Mouse (Mus musculus) lung, embryonic 16.5 days (tissue): ENCODE results near the gene Vsig4. TPM values are rescaled to one million over a fixed set of nuclear protein-coding genes. Genes with fewer than 3 reads are reported as not detected.

ENCODE experiments used
- ATAC-seq: fragments of 200-750 bp; cut with Nextera tagmentation; 2 replicates; pipeline ENCODE4 v1.8.0; 2017; ENCODE audit warnings: low read depth, mild to moderate bottlenecking, moderate library complexity
- H3K27ac ChIP-seq: fragments of 300-500 bp; sonication (generic); 2 replicates; pipeline ENCODE4 v1.5.1; 2014; ENCODE audit warnings: mild to moderate bottlenecking, control low read depth, low read length
- H3K27me3 ChIP-seq: fragments of 300-500 bp; sonication (generic); 2 replicates; pipeline ENCODE4 v1.6.1; 2014; ENCODE audit warnings: low read depth, low read length, mixed read lengths; ENCODE audit not compliant: control insufficient read depth, insufficient read depth
- H3K36me3 ChIP-seq: fragments of 300-500 bp; sonication (generic); 2 replicates; pipeline ENCODE4 v1.6.1; 2014; ENCODE audit warnings: low read length; ENCODE audit not compliant: control insufficient read depth, insufficient read depth
- H3K4me1 ChIP-seq: fragments of 300-500 bp; sonication (generic); replicated peaks from 2 replicates; pipeline ENCODE4 v1.6.1; 2014; ENCODE audit warnings: low read length, mixed read lengths; ENCODE audit not compliant: control insufficient read depth, insufficient read depth
- H3K4me2 ChIP-seq: fragments of 300-500 bp; sonication (generic); 2 replicates; pipeline ENCODE4 v1.6.1; 2014; ENCODE audit warnings: low read depth, low read length, control low read depth
- H3K4me3 ChIP-seq: fragments of 300-500 bp; sonication (generic); 2 replicates; pipeline ENCODE4 v1.5.1; 2014; ENCODE audit warnings: mild to moderate bottlenecking, low read length, control low read depth
- H3K9ac ChIP-seq: fragments of 300-500 bp; sonication (generic); 2 replicates; pipeline ENCODE4 v1.6.1; 2014; ENCODE audit warnings: low read length, control low read depth
- H3K9me3 ChIP-seq: fragments of 300-500 bp; sonication (generic); 2 replicates; pipeline ENCODE4 v1.6.1; 2016; ENCODE audit warnings: low read length; ENCODE audit not compliant: control insufficient read depth
- WGBS: fragments of 180-500 bp; shearing (Covaris S2); extraction: QIAGEN DNeasy Blood & Tissue Kit; methylation state at CpG from one replicate; pipeline ENCODE4 v1.1.7; 2014; 5-methylcytosine and 5-hydroxymethylcytosine counted together
- polyA plus RNA-seq: library from polyadenylated mRNA; unstranded; fragments of >200 nt; fragmentation: Nextera tagmentation; extraction: Ambion mirVana; gene quantifications from 2 replicates; pipeline ENCODE4 v1.2.1, GENCODE M21; 2015

Vsig4 gene
- 0.29 TPM in 1 of 2 replicates, not detected in the other for polyA plus RNA-seq

- Histone ChIP-seq H3K4me1 (no peaks in the 10 kb centered on the region), H3K4me3 (no peak within 1 kb of the TSS), H3K36me3 (no peaks in the 10 kb centered on the region), H3K4me2 (no peak within 1 kb of the TSS), H3K27ac (no peak within 1 kb of the TSS), H3K9me3 (no peaks in the 10 kb centered on the region), H3K9ac (no peak within 1 kb of the TSS), H3K27me3 (no peaks in the 10 kb centered on the region)
- ATAC-seq = no peak
- 75% methylated on average over 3 of the region's 3 CpGs for whole genome bisulfite sequencing
Observed at GRCm38 (mm10) chrX:96293338-96293737, at the start of gene Vsig4. Gene Vsig4 (minus strand): TSS chrX:96293438.

- 52% methylated on average over 2 of the region's 2 CpGs for WGBS
- H3K4me3 ChIP-seq = no peak overlapping the region
Observed at GRCm38 (mm10) chrX:96339108-96339507, 45.9 kb upstream of the Vsig4 start.

GRCm38 (mm10) chrX:96329764-96330163 lies 36.5 kb upstream of the Vsig4 start:
- H3K4me2 ChIP-seq = no peak overlapping the region
- H3K4me1 ChIP-seq = no peaks in the 10 kb centered on the region
- no peak for ATAC-seq
- no peak overlapping the region for H3K4me3 ChIP-seq
- no peaks in the 10 kb centered on the region for H3K9me3 ChIP-seq
- H3K36me3 ChIP-seq = no peaks in the 10 kb centered on the region
- no peak overlapping the region for H3K9ac ChIP-seq
- WGBS = 37% methylated on average over 4 of the region's 4 CpGs
- H3K27ac ChIP-seq = no peak overlapping the region
- H3K27me3 ChIP-seq = no peaks in the 10 kb centered on the region

More at GRCm38 (mm10) chrX:96339108-96339507, 45.9 kb upstream of the Vsig4 start:
- Histone ChIP-seq H3K9me3 (no peaks in the 10 kb centered on the region), H3K4me2 (no peak overlapping the region), H3K36me3 (no peaks in the 10 kb centered on the region), H3K27ac (no peak overlapping the region), H3K4me1 (no peaks in the 10 kb centered on the region), H3K9ac (no peak overlapping the region), H3K27me3 (no peaks in the 10 kb centered on the region)
- ATAC-seq = no peak

DNA sequence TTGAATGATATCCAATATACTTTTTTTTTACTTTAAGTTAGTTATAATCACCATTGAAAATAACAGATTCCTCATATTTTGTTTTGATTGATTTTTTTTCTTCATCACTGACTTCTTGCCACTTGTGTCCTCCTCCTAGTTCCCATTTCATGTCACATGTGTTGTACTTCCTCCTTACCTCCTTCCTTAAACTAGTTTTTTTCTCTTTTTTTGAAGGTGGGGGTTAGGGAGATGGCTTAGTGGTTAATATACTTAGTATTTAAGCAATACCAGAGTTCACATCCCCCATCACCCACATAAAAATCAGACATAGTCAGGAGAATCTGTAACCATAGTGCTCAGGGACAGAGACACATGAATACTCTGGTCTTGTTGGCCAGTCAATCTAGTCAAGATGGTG lies 36.7 kb downstream of the Vsig4 start:
- H3K36me3 ChIP-seq = no peaks in the 10 kb centered on the region
- no peak for ATAC-seq
- H3K4me2 ChIP-seq = no peak overlapping the region
- H3K4me1 ChIP-seq = no peaks in the 10 kb centered on the region
- no peak overlapping the region for H3K4me3 ChIP-seq
- no peak overlapping the region for H3K9ac ChIP-seq
- no peaks in the 10 kb centered on the region for H3K27me3 ChIP-seq
- H3K9me3 ChIP-seq = no peaks in the 10 kb centered on the region
- H3K27ac ChIP-seq = no peak overlapping the region

GRCm38 (mm10) chrX:96239644-96240043 lies 53.6 kb downstream of the Vsig4 start:
- H3K4me1 ChIP-seq = no peaks in the 10 kb centered on the region
- H3K4me2 ChIP-seq = no peak overlapping the region
- H3K36me3 ChIP-seq = no peaks in the 10 kb centered on the region
- WGBS = 50% methylated on average over 2 of the region's 2 CpGs
- H3K9me3 ChIP-seq = no peaks in the 10 kb centered on the region
- ATAC-seq = no peak
- H3K9ac ChIP-seq = no peak overlapping the region
- H3K27me3 ChIP-seq = no peaks in the 10 kb centered on the region
- H3K27ac ChIP-seq = no peak overlapping the region
- H3K4me3 ChIP-seq = no peak overlapping the region

DNA sequence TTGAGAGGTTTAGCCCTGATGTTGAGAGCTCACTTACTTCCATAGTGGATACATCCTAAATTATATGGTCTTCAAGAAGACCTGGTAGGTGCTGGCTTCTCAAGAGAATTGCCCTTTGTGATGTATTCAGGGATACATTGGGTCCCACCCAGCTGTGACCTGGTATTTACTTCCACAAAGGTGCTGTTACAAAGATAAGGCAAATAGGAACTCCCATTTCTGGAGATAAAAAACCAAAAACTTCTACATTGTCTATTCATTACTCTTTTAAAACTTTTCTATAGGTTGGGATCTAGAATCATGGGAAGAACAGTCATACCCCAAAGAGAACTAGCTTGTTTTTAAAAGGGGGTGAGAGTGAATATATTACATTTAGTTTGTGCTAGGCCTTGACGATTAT lies 54.2 kb downstream of the Vsig4 start:
- no peak for ATAC-seq
- Histone ChIP-seq H3K27me3 (no peaks in the 10 kb centered on the region), H3K4me1 (no peaks in the 10 kb centered on the region), H3K36me3 (no peaks in the 10 kb centered on the region), H3K27ac (no peak overlapping the region), H3K9ac (no peak overlapping the region), H3K4me3 (no peak overlapping the region), H3K9me3 (no peaks in the 10 kb centered on the region), H3K4me2 (no peak overlapping the region)
- WGBS = 73% methylated on average over 1 of the region's 1 CpGs

DNA sequence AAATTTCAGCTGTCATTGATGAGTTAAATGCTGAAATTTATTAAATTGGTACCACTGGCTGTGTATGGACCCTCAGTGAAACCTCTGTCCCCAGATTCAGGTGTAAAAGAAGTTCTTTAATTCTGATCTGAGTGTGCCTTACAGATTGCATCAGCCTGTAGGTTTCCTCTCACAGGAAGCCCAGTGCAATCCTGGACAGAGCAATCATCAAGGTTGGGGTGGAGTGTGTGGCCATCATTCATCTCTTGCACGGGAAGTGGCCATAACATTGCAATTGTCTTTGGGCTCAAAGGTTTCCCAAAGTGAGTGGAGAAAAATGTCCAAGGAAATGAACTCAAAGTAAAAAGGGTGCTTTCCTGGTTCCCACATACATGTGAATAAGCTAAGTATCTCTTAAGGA lies 57.5 kb downstream of the Vsig4 start:
- Histone ChIP-seq H3K36me3 (no peaks in the 10 kb centered on the region), H3K4me2 (no peak overlapping the region), H3K4me1 (no peaks in the 10 kb centered on the region), H3K9ac (no peak overlapping the region), H3K27ac (no peak overlapping the region), H3K27me3 (no peaks in the 10 kb centered on the region), H3K4me3 (no peak overlapping the region), H3K9me3 (no peaks in the 10 kb centered on the region)
- ATAC-seq = no peak
- 67% methylated on average over 1 of the region's 1 CpGs for WGBS

GRCm38 (mm10) chrX:96227030-96227429 lies 66.2 kb downstream of the Vsig4 start:
- no peaks in the 10 kb centered on the region for H3K9me3 ChIP-seq
- no peak overlapping the region for H3K27ac ChIP-seq
- H3K27me3 ChIP-seq = no peaks in the 10 kb centered on the region
- H3K36me3 ChIP-seq = no peaks in the 10 kb centered on the region
- H3K4me3 ChIP-seq = no peak overlapping the region
- H3K4me1 ChIP-seq = no peaks in the 10 kb centered on the region
- no peak overlapping the region for H3K9ac ChIP-seq
- no peak overlapping the region for H3K4me2 ChIP-seq
- ATAC-seq = no peak

DNA sequence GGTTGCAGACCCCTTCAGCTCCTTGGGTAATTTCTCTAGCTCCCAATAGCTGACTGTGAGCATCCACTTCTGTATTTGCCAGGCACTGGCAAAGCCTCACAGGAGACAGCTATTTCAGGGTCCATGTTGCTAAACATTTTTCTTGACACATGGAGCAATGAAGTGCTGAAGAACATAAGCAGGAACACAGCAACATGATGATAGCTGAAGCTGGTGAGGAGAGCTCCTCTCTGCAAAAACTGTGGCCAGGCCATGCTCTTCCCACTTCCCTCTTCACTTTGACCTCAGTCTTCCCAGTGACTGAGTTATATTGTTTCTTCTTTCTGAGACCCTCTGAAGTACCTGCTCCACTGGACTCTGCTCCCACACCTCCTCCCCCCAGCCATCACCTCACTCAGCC lies 67.8 kb downstream of the Vsig4 start:
- no peaks in the 10 kb centered on the region for H3K9me3 ChIP-seq
- H3K27ac ChIP-seq = no peak overlapping the region
- no peaks in the 10 kb centered on the region for H3K4me1 ChIP-seq
- H3K4me2 ChIP-seq = no peak overlapping the region
- no peak overlapping the region for H3K9ac ChIP-seq
- ATAC-seq = no peak
- no peak overlapping the region for H3K4me3 ChIP-seq
- H3K27me3 ChIP-seq = no peaks in the 10 kb centered on the region
- no peaks in the 10 kb centered on the region for H3K36me3 ChIP-seq

DNA sequence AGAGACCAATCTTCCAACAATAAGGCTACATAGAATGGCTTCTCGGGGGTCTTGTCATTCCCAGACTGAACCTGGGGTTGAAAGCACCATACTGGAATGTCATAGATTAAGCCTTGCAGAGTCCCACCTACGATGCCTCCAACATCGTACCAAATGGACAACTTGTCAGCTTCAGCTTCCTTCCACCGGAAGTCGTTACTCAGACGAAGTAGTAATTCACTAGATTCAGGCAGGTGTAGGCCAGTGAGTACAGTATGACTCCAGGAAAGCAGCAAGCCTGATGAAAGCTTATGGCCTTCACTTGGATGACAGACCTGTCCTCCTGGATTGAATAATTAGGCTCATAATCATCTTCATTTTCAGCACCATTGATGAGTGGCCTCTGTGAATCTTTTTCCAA lies 69.0 kb downstream of the Vsig4 start:
- ATAC-seq = no peak
- WGBS = 75% methylated on average over 6 of the region's 6 CpGs
- H3K4me2 ChIP-seq = no peak overlapping the region
- no peaks in the 10 kb centered on the region for H3K27me3 ChIP-seq
- no peak overlapping the region for H3K27ac ChIP-seq
- H3K9me3 ChIP-seq = no peaks in the 10 kb centered on the region
- no peak overlapping the region for H3K4me3 ChIP-seq
- no peaks in the 10 kb centered on the region for H3K4me1 ChIP-seq
- H3K9ac ChIP-seq = no peak overlapping the region
- no peaks in the 10 kb centered on the region for H3K36me3 ChIP-seq
